Mouse (Mus musculus) cerebellum, adult 2 months (tissue): ENCODE data around the gene Gif.

ENCODE experiments used
- CTCF ChIP-seq: fragments of 200-500 bp; IDR thresholded peaks from 2 replicates; pipeline ENCODE4 v1.5.1; 2011; ENCODE audit warnings: low read depth, mild to moderate bottlenecking, control low read depth, low read length, moderate library complexity, borderline replicate concordance; ENCODE audit not compliant: insufficient read depth
- POLR2A ChIP-seq: fragments of 200-500 bp; IDR thresholded peaks from 2 replicates; pipeline ENCODE4 v1.6.1; 2011; ENCODE audit warnings: low read length, control low read depth, borderline replicate concordance; ENCODE audit not compliant: insufficient read depth

GRCm38 (mm10) chr19:11794447-11794846 lies 47.1 kb downstream of the Gif start:
- TF ChIP-seq POLR2A (no peak), CTCF (no peak)
